Mouse (Mus musculus): ENCODE data around the gene S1pr2. TPM values are rescaled to one million over a fixed set of nuclear protein-coding genes. Genes with fewer than 3 reads are reported as not detected.
"Not testable (repeated sequence)": the region's sequence is repeated elsewhere in the genome, so short reads cannot be mapped to it uniquely, and the experiment has no call there.

S1pr2 gene
- polyA plus RNA-seq, 1 experiment from 2014 or later = 58.0 TPM

DNA sequence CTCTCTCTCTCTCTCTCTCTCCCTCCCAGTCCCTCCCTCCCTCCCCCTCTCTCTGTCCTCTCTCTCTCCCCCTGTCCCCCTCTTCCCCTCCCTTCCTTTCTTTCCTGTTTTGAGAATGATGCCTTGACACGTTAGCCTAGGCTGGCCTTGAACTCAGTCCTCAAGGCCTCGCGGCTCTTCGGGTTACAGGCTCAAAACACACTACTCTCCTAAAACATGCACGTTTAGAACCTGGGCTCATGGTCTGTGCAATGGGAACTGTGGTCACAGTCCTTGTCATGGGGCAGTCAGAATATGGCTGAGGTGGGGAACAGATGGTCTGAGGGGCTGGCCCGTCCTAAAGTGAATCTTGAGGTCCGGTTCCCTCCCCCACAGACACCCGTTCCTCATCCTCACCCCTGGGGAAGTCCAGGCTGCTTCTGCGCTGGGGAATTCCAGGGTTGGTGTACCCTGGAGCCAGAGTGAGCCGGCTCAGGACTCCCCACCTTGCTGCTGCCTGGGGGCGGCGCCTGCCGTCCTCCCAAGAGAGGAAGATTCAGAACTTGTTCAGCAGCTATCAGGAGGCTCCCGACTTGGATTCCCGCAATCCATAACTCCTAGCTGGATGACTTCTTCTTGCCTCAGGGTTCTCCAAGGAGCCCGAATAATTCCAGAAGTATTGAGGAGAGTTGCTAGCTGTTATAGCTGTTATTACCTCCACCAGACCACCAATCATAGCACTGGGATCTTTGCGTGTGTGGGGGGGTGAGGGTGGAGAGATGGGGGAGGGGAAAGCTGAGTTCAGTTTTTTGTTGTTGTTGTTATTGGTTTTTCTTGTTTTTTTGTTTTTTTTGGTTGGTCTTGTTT, 40.0 kb upstream of the S1pr2 start:
- DNase-seq = no peak
- Histone ChIP-seq H3K27me3 (ENCODE audit: insufficient read depth, low read length) (peaks cover 35% of the 10 kb centered on the region), H3K9ac (peak overlapping the region; percentile 42; the same call in 1 of the 2 replicates), H3K36me3 (ENCODE audit: insufficient read depth) (0 out of 2 replicates have a peak, but pooled peaks cover 4% of the 10 kb centered on the region), H3K4me2 (peak overlapping the region; percentile 72), H3K9me3 (ENCODE audit: low read depth, low read length) (no peaks in the 10 kb centered on the region), H3K27ac (ENCODE audit: low read depth) (no peak overlapping the region), H3K4me3 (ENCODE audit: low read depth, low read length) (peak overlapping the region; percentile 42), H3K4me1 (ENCODE audit: insufficient read depth) (peaks cover 3% of the 10 kb centered on the region; the same call in 1 of the 2 replicates)
- whole genome bisulfite sequencing = 5% methylated on average over 17 of the region's 17 CpGs
- ATAC-seq (ENCODE audit: insufficient read depth) = no peak
- no peak for TF ChIP-seq CTCF (IDR thresholded peaks at IDR 0.05; ENCODE audit: low read depth)

DNA sequence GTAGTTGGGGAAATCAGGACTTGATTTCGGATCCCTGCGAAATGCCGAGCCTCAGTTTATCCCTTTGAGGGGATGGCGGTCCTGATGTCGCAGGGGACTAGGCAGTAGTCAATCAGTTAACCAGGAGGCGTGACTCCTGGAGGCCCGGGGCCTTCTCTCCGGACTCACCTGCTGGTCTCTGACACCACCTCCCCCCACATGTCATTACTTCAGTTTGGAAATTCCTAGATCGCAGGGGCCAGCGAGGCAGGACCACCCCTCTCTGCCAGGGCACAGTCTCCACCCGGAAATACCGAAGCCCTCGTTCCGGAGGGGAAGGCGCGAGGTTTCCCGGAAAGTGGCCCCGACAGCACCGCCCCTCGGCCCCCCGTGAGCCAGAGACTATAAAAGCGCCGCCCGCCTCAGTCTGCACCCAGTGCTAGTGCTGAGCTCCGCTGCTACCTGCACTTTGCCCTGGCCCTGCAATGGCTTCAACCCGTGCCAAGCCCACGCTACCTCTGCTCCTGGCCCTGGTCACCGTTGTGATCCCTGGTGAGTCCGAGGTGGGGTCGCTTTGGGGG, 39.1 kb upstream of the S1pr2 start, which contains the start of gene Icam1:
Gene Icam1 (plus strand): TSS at position 415 of the 560 bp plus-strand sequence.
- peak within 1 kb of the TSS; percentile 72 for H3K4me2 ChIP-seq
- peak; percentile 48 for ATAC-seq (ENCODE audit: insufficient read depth)
- H3K9me3 ChIP-seq (ENCODE audit: low read depth, low read length) = no peaks in the 10 kb centered on the region

DNA sequence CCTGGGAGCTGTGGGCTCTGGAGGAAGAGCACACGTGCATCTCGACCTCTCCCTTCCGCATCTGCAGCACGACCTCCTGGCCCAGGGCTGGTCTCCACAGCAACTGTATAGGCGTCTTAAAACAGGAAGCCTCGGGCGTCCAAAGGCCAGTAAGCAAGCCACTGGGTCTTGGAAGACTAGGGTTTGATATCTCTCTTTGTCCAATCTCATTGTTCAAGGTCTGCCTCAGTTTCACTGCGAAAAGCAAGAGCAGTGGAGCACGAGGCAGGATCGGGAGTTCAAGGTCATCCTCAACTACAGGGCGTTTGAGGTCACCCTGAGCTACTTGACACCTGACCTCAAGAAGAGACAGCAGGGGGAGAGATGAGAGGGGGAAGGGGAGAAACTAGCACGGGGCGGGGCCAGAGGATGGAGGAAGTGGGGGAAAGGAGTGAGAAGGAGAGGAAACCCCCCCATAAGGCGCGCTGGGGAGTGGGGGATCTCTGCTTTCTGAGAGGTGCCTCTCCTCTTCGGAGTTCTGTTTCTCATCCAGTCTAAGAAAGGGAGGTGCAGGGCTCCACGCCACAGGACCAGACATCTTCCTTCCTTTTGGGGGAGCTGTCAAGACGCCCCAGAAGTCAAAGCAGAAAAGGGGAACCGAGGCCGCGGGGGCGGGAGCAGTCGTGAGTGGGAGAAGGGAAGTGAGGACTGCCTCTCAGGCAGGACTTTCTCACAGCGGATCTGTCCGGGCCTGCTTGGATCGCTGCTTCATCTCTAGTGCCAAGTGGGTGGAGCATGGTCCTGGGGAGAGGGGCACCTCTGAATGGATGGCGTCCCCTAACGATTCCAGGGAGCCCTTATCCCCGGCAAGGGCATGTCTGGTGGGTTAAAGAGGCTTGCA, 38.4 kb upstream of the S1pr2 start:
- 3% methylated on average over 29 of the region's 29 CpGs for WGBS

More for the DNA sequence above, 39.1 kb upstream of the S1pr2 start, which contains the start of gene Icam1:
- peak within 1 kb of the TSS; percentile 42 for H3K4me3 ChIP-seq (ENCODE audit: low read depth, low read length)
- no peak for TF ChIP-seq CTCF (IDR thresholded peaks at IDR 0.05; ENCODE audit: low read depth)
- H3K27ac ChIP-seq (ENCODE audit: low read depth) = peak within 1 kb of the TSS; percentile 36
- under 1% methylated on average over 30 of the region's 30 CpGs for WGBS
- peak; percentile 69 for DNase-seq
- H3K9ac ChIP-seq = peak within 1 kb of the TSS; percentile 42
- H3K36me3 ChIP-seq (ENCODE audit: insufficient read depth) = 0 out of 2 replicates have a peak, but pooled peaks cover 4% of the 10 kb centered on the region
- H3K4me1 ChIP-seq (ENCODE audit: insufficient read depth) = peaks cover 3% of the 10 kb centered on the region; the same call in 1 of the 2 replicates
- H3K27me3 ChIP-seq (ENCODE audit: insufficient read depth, low read length) = peaks cover 35% of the 10 kb centered on the region

DNA sequence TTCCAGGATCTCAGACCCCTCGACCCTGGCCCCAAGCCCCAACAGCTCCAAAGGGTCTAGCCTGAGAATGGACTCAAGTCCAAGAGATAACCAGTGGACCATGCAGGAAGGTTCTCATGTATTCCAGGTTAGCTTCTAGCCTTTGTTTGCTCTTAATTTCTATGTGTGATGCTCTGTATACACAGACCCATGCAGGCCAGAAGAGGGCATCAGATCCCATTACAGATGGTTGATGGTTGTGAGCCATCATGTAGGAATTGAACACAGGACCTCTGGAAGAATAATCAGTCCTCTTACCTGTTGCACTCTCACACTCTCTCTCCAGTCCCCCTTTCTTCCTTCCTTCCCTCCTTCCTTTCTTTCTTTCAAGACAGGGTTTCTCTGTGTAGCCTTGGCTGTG, 35.8 kb upstream of the S1pr2 start:
- Histone ChIP-seq H3K4me2 (0 out of 2 replicates have a peak overlapping the region, but pooled peaks have one; percentile 4), H3K4me1 (ENCODE audit: insufficient read depth) (peaks cover 3% of the 10 kb centered on the region; the same call in 1 of the 2 replicates), H3K27me3 (ENCODE audit: insufficient read depth, low read length) (peaks cover 26% of the 10 kb centered on the region), H3K9ac (no peak overlapping the region), H3K36me3 (ENCODE audit: insufficient read depth) (peaks cover 19% of the 10 kb centered on the region), H3K4me3 (ENCODE audit: low read depth, low read length) (no peak overlapping the region), H3K27ac (ENCODE audit: low read depth) (peak overlapping the region; percentile 59), H3K9me3 (ENCODE audit: low read depth, low read length) (no peaks in the 10 kb centered on the region)
- DNase-seq = no peak
- no peak for ATAC-seq (ENCODE audit: insufficient read depth)
- TF ChIP-seq CTCF (IDR thresholded peaks at IDR 0.05; ENCODE audit: low read depth) = peak; percentile 32
- WGBS = 29% methylated on average over 1 of the region's 1 CpGs

More for the DNA sequence above, 38.4 kb upstream of the S1pr2 start:
- Histone ChIP-seq H3K27me3 (ENCODE audit: insufficient read depth, low read length) (peaks cover 35% of the 10 kb centered on the region), H3K27ac (ENCODE audit: low read depth) (peak overlapping the region; percentile 36), H3K9me3 (ENCODE audit: low read depth, low read length) (no peaks in the 10 kb centered on the region), H3K4me1 (ENCODE audit: insufficient read depth) (peaks cover 3% of the 10 kb centered on the region; the same call in 1 of the 2 replicates), H3K4me3 (ENCODE audit: low read depth, low read length) (peak overlapping the region; percentile 42), H3K9ac (peak overlapping the region; percentile 42; the same call in 1 of the 2 replicates), H3K36me3 (ENCODE audit: insufficient read depth) (no peaks in the 10 kb centered on the region), H3K4me2 (peak overlapping the region; percentile 72)
- peak; percentile 62 for DNase-seq
- ATAC-seq (ENCODE audit: insufficient read depth) = peak; percentile 35; the same call in 1 of the 2 replicates
- no peak for TF ChIP-seq CTCF (IDR thresholded peaks at IDR 0.05; ENCODE audit: low read depth)

DNA sequence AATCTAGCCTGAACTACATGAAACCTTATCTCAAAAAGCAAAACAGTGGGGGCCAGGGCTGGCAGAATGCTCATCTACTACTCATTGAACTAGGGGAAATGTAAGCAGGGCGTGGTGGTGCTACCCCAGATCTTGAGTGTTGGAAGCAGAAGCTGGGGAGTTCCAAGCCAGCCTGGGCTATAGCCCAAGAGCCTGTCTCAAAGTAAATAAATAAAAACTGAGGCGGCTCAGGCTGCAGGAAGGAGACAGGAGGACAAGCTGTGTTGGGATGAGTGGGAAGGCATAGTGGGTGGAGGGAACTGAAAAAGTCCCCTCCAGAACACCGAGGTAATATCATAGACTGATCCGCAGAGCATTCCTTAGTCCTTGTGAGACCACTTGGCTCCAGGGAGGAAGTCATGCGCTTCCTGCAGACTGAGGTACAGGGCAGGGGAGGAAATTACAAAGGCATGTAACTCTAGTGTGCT, 35.3 kb upstream of the S1pr2 start:
- DNase-seq = peak; percentile 70

DNA sequence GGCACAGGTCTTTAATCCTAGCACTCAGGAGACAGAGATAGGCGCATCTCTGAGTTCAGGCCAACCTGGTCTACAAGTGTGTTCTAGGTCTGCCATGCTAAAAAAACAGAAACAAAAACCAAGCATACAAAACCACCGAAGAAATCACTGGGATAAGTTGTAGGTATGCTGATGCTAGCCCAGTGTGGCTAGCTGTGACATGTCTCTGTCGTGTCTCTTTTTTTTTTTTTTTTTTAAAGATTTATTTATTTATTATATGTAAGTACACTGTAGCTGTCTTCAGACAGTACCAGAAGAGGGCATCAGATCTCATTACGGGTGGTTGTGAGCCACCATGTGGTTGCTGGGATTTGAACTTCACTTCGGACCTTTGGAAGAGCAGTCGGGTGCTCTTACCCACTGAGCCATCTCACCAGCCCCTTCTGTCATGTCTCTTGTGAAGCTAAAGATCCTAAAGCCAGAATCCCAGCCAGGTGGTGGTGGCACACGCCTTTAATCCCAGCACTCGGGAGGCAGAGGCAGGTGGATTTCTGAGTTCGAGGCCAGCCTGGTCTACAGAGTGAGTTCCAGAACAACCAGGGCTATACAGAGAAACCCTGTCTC, 34.5 kb upstream of the S1pr2 start:
- H3K27me3 ChIP-seq (ENCODE audit: insufficient read depth, low read length) = peaks cover 14% of the 10 kb centered on the region
- H3K36me3 ChIP-seq (ENCODE audit: insufficient read depth) = peaks cover 31% of the 10 kb centered on the region
- H3K4me2 ChIP-seq; DNase-seq; ATAC-seq (ENCODE audit: insufficient read depth); H3K9ac ChIP-seq; H3K4me3 ChIP-seq (ENCODE audit: low read depth, low read length); H3K27ac ChIP-seq (ENCODE audit: low read depth); H3K4me1 ChIP-seq (ENCODE audit: insufficient read depth); H3K9me3 ChIP-seq (ENCODE audit: low read depth, low read length): not testable (repeated sequence)
- 70% methylated on average over 9 of the region's 9 CpGs for WGBS
- 0 out of 2 replicates have a peak, but pooled peaks have one; percentile 4 for TF ChIP-seq CTCF (IDR thresholded peaks at IDR 0.05; ENCODE audit: low read depth)

More for the DNA sequence above, 35.3 kb upstream of the S1pr2 start:
- Histone ChIP-seq H3K36me3 (ENCODE audit: insufficient read depth) (peaks cover 24% of the 10 kb centered on the region), H3K9me3 (ENCODE audit: low read depth, low read length) (no peaks in the 10 kb centered on the region), H3K9ac (no peak overlapping the region), H3K4me1 (ENCODE audit: insufficient read depth) (no peaks in the 10 kb centered on the region; the same call in 1 of the 2 replicates), H3K27me3 (ENCODE audit: insufficient read depth, low read length) (peaks cover 21% of the 10 kb centered on the region), H3K4me2 (0 out of 2 replicates have a peak overlapping the region, but pooled peaks have one; percentile 4), H3K27ac (ENCODE audit: low read depth) (peak overlapping the region; percentile 61), H3K4me3 (ENCODE audit: low read depth, low read length) (no peak overlapping the region)
- no peak for TF ChIP-seq CTCF (IDR thresholded peaks at IDR 0.05; ENCODE audit: low read depth)
- 33% methylated on average over 5 of the region's 5 CpGs for WGBS
- peak; percentile 57 for ATAC-seq (ENCODE audit: insufficient read depth)
